Mouse (Mus musculus) intestine, postnatal 0 days (tissue): ENCODE results near the gene Lmln. TPM values are rescaled to one million over a fixed set of nuclear protein-coding genes. Genes with fewer than 3 reads are reported as not detected.
"Not testable (repeated sequence)": the region's sequence is repeated elsewhere in the genome, so short reads cannot be mapped to it uniquely, and the experiment has no call there.

Experiments used
- ATAC-seq: fragments of 200-750 bp; cut with Nextera tagmentation; 2 replicates; pipeline ENCODE4 v1.8.0; 2017; ENCODE audit warnings: mild to moderate bottlenecking, moderate TSS enrichment, moderate library complexity
- H3K27ac ChIP-seq: fragments of 300-500 bp; sonication (generic); 2 replicates; pipeline ENCODE4 v1.5.1; 2014; ENCODE audit warnings: mild to moderate bottlenecking, low read depth, low read length, moderate library complexity
- H3K27me3 ChIP-seq: fragments of 300-500 bp; sonication (generic); replicated peaks from 2 replicates; pipeline ENCODE4 v1.6.1; 2014; ENCODE audit warnings: low read length, mixed read lengths; ENCODE audit not compliant: control insufficient read depth, insufficient read depth
- H3K36me3 ChIP-seq: fragments of 300-500 bp; sonication (generic); 2 replicates; pipeline ENCODE4 v1.6.1; 2014; ENCODE audit warnings: mild to moderate bottlenecking, moderate library complexity; ENCODE audit not compliant: control insufficient read depth, insufficient read depth
- H3K4me1 ChIP-seq: fragments of 300-500 bp; sonication (generic); replicated peaks from 2 replicates; pipeline ENCODE4 v1.6.1; 2014; ENCODE audit warnings: antibody characterized with exemption, low read length, mixed read lengths; ENCODE audit not compliant: control insufficient read depth, insufficient read depth
- H3K4me2 ChIP-seq: fragments of 300-500 bp; sonication (generic); replicated peaks from 2 replicates; pipeline ENCODE4 v1.6.1; 2014; ENCODE audit warnings: low read depth, mild to moderate bottlenecking, moderate library complexity
- H3K4me3 ChIP-seq: fragments of 300-500 bp; sonication (generic); 2 replicates; pipeline ENCODE4 v1.5.1; 2014; ENCODE audit warnings: low read depth, low read length
- H3K9ac ChIP-seq: fragments of 300-500 bp; sonication (generic); 2 replicates; pipeline ENCODE4 v1.6.1; 2014; ENCODE audit warnings: mild to moderate bottlenecking, low read depth, low read length
- H3K9me3 ChIP-seq: fragments of 300-500 bp; sonication (generic); 2 replicates; pipeline ENCODE4 v1.6.1; 2016; ENCODE audit warnings: mixed run types; ENCODE audit not compliant: control insufficient read depth
- CTCF ChIP-seq: sonication (generic); IDR thresholded peaks from 2 replicates; pipeline ENCODE4 v1.5.1; 2016; ENCODE audit warnings: low read depth, mild to moderate bottlenecking, control low read depth, antibody characterized with exemption, moderate library complexity
- WGBS: fragments of 180-500 bp; shearing (Covaris S2); extraction: QIAGEN DNeasy Blood & Tissue Kit; methylation state at CpG from one replicate; pipeline ENCODE4 v1.1.7; 2014; 5-methylcytosine and 5-hydroxymethylcytosine counted together
- polyA plus RNA-seq: library from polyadenylated mRNA; unstranded; fragments of >200 nt; fragmentation: Nextera tagmentation; extraction: Ambion mirVana; gene quantifications from 2 replicates; pipeline ENCODE4 v1.2.1, GENCODE M21; 2015

Lmln gene
- polyA plus RNA-seq, 1 experiment from 2014 or later: 0.99 TPM

- Histone ChIP-seq H3K9me3 (no peaks in the 10 kb centered on the region), H3K27ac (no peak overlapping the region), H3K36me3 (no peaks in the 10 kb centered on the region), H3K4me1 (no peaks in the 10 kb centered on the region), H3K4me2 (no peak overlapping the region), H3K9ac (no peak overlapping the region), H3K4me3 (no peak overlapping the region), H3K27me3 (no peaks in the 10 kb centered on the region)
- no peak for TF ChIP-seq CTCF
- no peak for ATAC-seq
- WGBS: 67% methylated on average over 13 of the region's 13 CpGs
These were observed 101.2 kb downstream of the Lmln start for GRCm38 (mm10) chr16:33163330-33164090.

GRCm38 (mm10) chr16:33166284-33166683 lies 104.0 kb downstream of the Lmln start:
- not testable (repeated sequence) for H3K4me1 ChIP-seq, H3K27ac ChIP-seq, H3K27me3 ChIP-seq, H3K36me3 ChIP-seq, H3K4me3 ChIP-seq, H3K4me2 ChIP-seq, H3K9ac ChIP-seq, H3K9me3 ChIP-seq, ATAC-seq
- peak; percentile 69 for TF ChIP-seq CTCF
- WGBS: 66% methylated on average over 6 of the region's 6 CpGs

- H3K27me3 ChIP-seq: no peaks in the 10 kb centered on the region
- no peak overlapping the region for H3K4me2 ChIP-seq
- TF ChIP-seq CTCF: peak; percentile 72
- no peaks in the 10 kb centered on the region for H3K4me1 ChIP-seq
- H3K27ac ChIP-seq: no peak overlapping the region
- no peak for ATAC-seq
- no peak overlapping the region for H3K4me3 ChIP-seq
- no peaks in the 10 kb centered on the region for H3K36me3 ChIP-seq
- H3K9ac ChIP-seq: no peak overlapping the region
- H3K9me3 ChIP-seq: no peaks in the 10 kb centered on the region
- WGBS: 36% methylated on average over 5 of the region's 5 CpGs
These were observed 105.2 kb downstream of the Lmln start for GRCm38 (mm10) chr16:33167537-33167936.

DNA sequence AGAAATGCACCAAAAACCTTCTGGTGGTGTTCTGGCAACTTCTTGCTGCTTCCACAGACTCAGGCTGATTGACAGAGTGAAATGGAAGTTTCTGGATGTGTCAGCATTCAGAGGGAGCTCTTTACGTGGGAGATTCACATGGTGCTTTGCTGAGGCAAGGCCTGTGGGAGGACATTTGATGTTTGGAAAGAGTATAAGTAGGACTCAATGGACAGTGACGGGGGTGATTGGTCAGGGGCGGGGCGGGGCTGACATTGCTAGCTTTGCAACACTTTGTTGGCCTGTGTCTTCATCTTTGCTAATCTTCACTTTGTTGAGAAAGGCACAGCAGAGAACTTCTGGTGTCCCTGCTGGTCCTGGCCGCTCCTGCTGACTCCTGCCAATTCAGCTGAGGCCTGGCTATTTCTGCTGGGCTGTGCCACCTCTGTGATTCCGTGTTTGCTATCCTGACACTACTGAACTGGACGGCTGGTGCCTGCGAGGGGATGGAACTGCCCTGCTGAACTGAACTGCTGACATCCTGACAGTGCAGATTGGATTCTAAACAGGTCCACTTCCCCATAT lies 107.2 kb downstream of the Lmln start:
- no peak overlapping the region for H3K9ac ChIP-seq
- no peak for TF ChIP-seq CTCF
- ATAC-seq: no peak
- H3K4me1 ChIP-seq: no peaks in the 10 kb centered on the region
- H3K36me3 ChIP-seq: no peaks in the 10 kb centered on the region
- H3K9me3 ChIP-seq: no peaks in the 10 kb centered on the region
- no peak overlapping the region for H3K4me3 ChIP-seq
- no peak overlapping the region for H3K27ac ChIP-seq
- 72% methylated on average over 8 of the region's 8 CpGs for WGBS
- H3K4me2 ChIP-seq: no peak overlapping the region
- no peaks in the 10 kb centered on the region for H3K27me3 ChIP-seq

GRCm38 (mm10) chr16:33170716-33171587 lies 108.6 kb downstream of the Lmln start:
- TF ChIP-seq CTCF: peak; percentile 28; the same call in 1 of the 2 replicates

GRCm38 (mm10) chr16:33171800-33172199 lies 109.5 kb downstream of the Lmln start:
- Histone ChIP-seq H3K4me2 (no peak overlapping the region), H3K27ac (no peak overlapping the region), H3K4me1 (no peaks in the 10 kb centered on the region), H3K36me3 (no peaks in the 10 kb centered on the region), H3K9ac (no peak overlapping the region), H3K9me3 (no peaks in the 10 kb centered on the region), H3K4me3 (no peak overlapping the region), H3K27me3 (no peaks in the 10 kb centered on the region)
- no peak for TF ChIP-seq CTCF
- no peak for ATAC-seq
- WGBS: 75% methylated on average over 6 of the region's 6 CpGs

More at GRCm38 (mm10) chr16:33170716-33171587, 108.6 kb downstream of the Lmln start:
- no peaks in the 10 kb centered on the region for H3K4me1 ChIP-seq
- H3K4me3 ChIP-seq: no peak overlapping the region
- ATAC-seq: peak; percentile 69
- no peaks in the 10 kb centered on the region for H3K27me3 ChIP-seq
- no peak overlapping the region for H3K9ac ChIP-seq
- peak overlapping the region; percentile 50; the same call in 1 of the 2 replicates for H3K27ac ChIP-seq
- no peaks in the 10 kb centered on the region for H3K36me3 ChIP-seq
- H3K9me3 ChIP-seq: no peaks in the 10 kb centered on the region
- peak overlapping the region; percentile 6; the same call in 1 of the 2 replicates for H3K4me2 ChIP-seq
- 38% methylated on average over 9 of the region's 9 CpGs for WGBS
